Mouse (Mus musculus): ENCODE results near the gene Efcab1. TPM values are rescaled to one million over a fixed set of nuclear protein-coding genes. Genes with fewer than 3 reads are reported as not detected.
A peak's percentile ranks its signal among the peaks of the same experiment; 100 is the strongest.
"Not testable (repeated sequence)": the region's sequence is repeated elsewhere in the genome, so short reads cannot be mapped to it uniquely, and the experiment has no call there.

Efcab1 gene
- total RNA-seq (2021) = 1 to 10 TPM; 5.0 to 5.8 TPM

GRCm38 (mm10) chr16:14906393-14907100 is at the start of gene Efcab1:
Gene Efcab1 (plus strand): TSS chr16:14906606.
- intact Hi-C loops (cut with DNase I) = no loop called here
- peak; percentile 63 for DNase-seq

GRCm38 (mm10) chr16:14859443-14859842 is 47.0 kb upstream of the Efcab1 start:
- DNase-seq = peak; percentile 74
- intact Hi-C loops (cut with DNase I) = no loop called here

GRCm38 (mm10) chr16:14884916-14885315 is 21.5 kb upstream of the Efcab1 start:
- no peak for DNase-seq
- intact Hi-C loops (cut with DNase I) = no loop called here

GRCm38 (mm10) chr16:14885372-14885771 is 21.0 kb upstream of the Efcab1 start:
- no peak for DNase-seq

GRCm38 (mm10) chr16:14892492-14892891 is 13.9 kb upstream of the Efcab1 start:
- intact Hi-C loops (cut with DNase I) = no loop called here
- no peak for DNase-seq

More at GRCm38 (mm10) chr16:14885372-14885771, 21.0 kb upstream of the Efcab1 start:
- intact Hi-C loops (cut with DNase I) = no loop called here

GRCm38 (mm10) chr16:14893864-14894263 is 12.5 kb upstream of the Efcab1 start:
- intact Hi-C loops (cut with DNase I) = no loop called here
- DNase-seq = no peak

- no peak for DNase-seq
Observed at GRCm38 (mm10) chr16:14894713-14895112, 11.7 kb upstream of the Efcab1 start.

GRCm38 (mm10) chr16:14895543-14895942 is 10.9 kb upstream of the Efcab1 start:
- intact Hi-C loops (cut with DNase I) = no loop called here
- DNase-seq = no peak

More at GRCm38 (mm10) chr16:14894713-14895112, 11.7 kb upstream of the Efcab1 start:
- intact Hi-C loops (cut with DNase I) = no loop called here

GRCm38 (mm10) chr16:14930711-14931110 is 24.3 kb downstream of the Efcab1 start:
- intact Hi-C loops (cut with DNase I); DNase-seq: not testable (repeated sequence)

- intact Hi-C loops (cut with DNase I) = not testable (repeated sequence)
- DNase-seq = peak; percentile 8
Observed at GRCm38 (mm10) chr16:14936478-14937166, 30.2 kb downstream of the Efcab1 start.

- intact Hi-C loops (cut with DNase I) = no loop called here
- DNase-seq = no peak
Observed at GRCm38 (mm10) chr16:14939552-14939951, 33.1 kb downstream of the Efcab1 start.

- intact Hi-C loops (cut with DNase I) = no loop called here
- no peak for DNase-seq
Observed at GRCm38 (mm10) chr16:14939994-14940715, 33.7 kb downstream of the Efcab1 start.

- intact Hi-C loops (cut with DNase I) = no loop called here
- no peak for DNase-seq
Observed at GRCm38 (mm10) chr16:14940898-14941297, 34.5 kb downstream of the Efcab1 start.

GRCm38 (mm10) chr16:14943530-14943929 is 37.1 kb downstream of the Efcab1 start:
- DNase-seq = no peak
- intact Hi-C loops (cut with DNase I) = no loop called here

GRCm38 (mm10) chr16:14947561-14947960 is 41.2 kb downstream of the Efcab1 start:
- DNase-seq; intact Hi-C loops (cut with DNase I): not testable (repeated sequence)

GRCm38 (mm10) chr16:14951894-14952293 is 45.5 kb downstream of the Efcab1 start:
- intact Hi-C loops (cut with DNase I) = no loop called here
- no peak for DNase-seq

GRCm38 (mm10) chr16:14959743-14960142 is 53.3 kb downstream of the Efcab1 start:
- intact Hi-C loops (cut with DNase I) = no loop called here
- DNase-seq = no peak

- no peak for DNase-seq
- intact Hi-C loops (cut with DNase I) = no loop called here
Observed at GRCm38 (mm10) chr16:14973696-14974095, 67.3 kb downstream of the Efcab1 start.

GRCm38 (mm10) chr16:14979228-14979627 is 72.8 kb downstream of the Efcab1 start:
- no peak for DNase-seq
- intact Hi-C loops (cut with DNase I) = no loop called here

GRCm38 (mm10) chr16:14989614-14990268 is 83.3 kb downstream of the Efcab1 start:
- no peak for DNase-seq
- intact Hi-C loops (cut with DNase I) = no loop called here

- no peak for DNase-seq
- intact Hi-C loops (cut with DNase I) = no loop called here
Observed at GRCm38 (mm10) chr16:14991001-14991400, 84.6 kb downstream of the Efcab1 start.
